In genomic region chr6:49036275-49037267, GRCm38 (mm10) we compare ENCODE assay signal across 8 mouse cellular contexts. TPM values are rescaled to one million over a fixed set of nuclear protein-coding genes. Genes with fewer than 3 reads are reported as not detected.
A peak's percentile ranks its signal among the peaks of the same experiment; 100 is the strongest.
DNase-seq lines count a peak whose midpoint lies in the region; ATAC-seq lines count a peak whose summit lies in the region.

Gene Gpnmb, plus strand, starts transcription at chr6:49036546.

- no peaks in the 10 kb centered on the region for H3K36me3 ChIP-seq in lung, embryonic 16.5 days (ENCODE audit: control insufficient read depth, insufficient read depth, low read length)

- DNase-seq in kidney, postnatal 4 days: peak; percentile 22 to 37
- no peak for DNase-seq in kidney, adult 8-10 months
- DNase-seq in ZHBTc4 (ENCODE audit: low read depth, low spot score): peak; percentile 42
- DNase-seq in layer of hippocampus, adult 18-20 months (ENCODE audit: low spot score in 2 of 2): no peak
- no peak for DNase-seq in adrenal gland, adult 8-10 months
- DNase-seq in kidney, adult 9 months: no peak

- H3K4me2 ChIP-seq in lung, embryonic 16.5 days (ENCODE audit: low read depth, low read length): peak within 1 kb of the TSS; percentile 35

- H3K4me1 ChIP-seq in lung, embryonic 16.5 days (replicated peaks; ENCODE audit: control insufficient read depth, insufficient read depth, low read length): peaks cover 2% of the 10 kb centered on the region; the same call in 1 of the 2 replicates

- H3K4me3 ChIP-seq in lung, embryonic 16.5 days (ENCODE audit: low read length): no peak within 1 kb of the TSS

- 0 out of 2 replicates have a peak within 1 kb of the TSS, but pooled peaks have one; percentile 18 for H3K9ac ChIP-seq in lung, embryonic 16.5 days (ENCODE audit: low read length)

- H3K27me3 ChIP-seq in lung, embryonic 16.5 days (ENCODE audit: control insufficient read depth, insufficient read depth, low read depth, low read length): no peaks in the 10 kb centered on the region

- peak; percentile 59 to 70 for ATAC-seq in hematopoietic stem cell, adult 5-6 weeks (replicated peaks in 1 of 2; ENCODE audit: insufficient read depth in 1 of 2, low FRiP score in 2 of 2, low TSS enrichment in 1 of 2, low read depth in 1 of 2, poor library complexity in 2 of 2, severe bottlenecking in 2 of 2)
- ATAC-seq in lung, embryonic 16.5 days (ENCODE audit: low read depth): 0 out of 2 replicates have a peak, but pooled peaks have one; percentile 10

- no peaks in the 10 kb centered on the region for H3K9me3 ChIP-seq in lung, embryonic 16.5 days (ENCODE audit: control insufficient read depth, low read length)

- WGBS in lung, embryonic 16.5 days: 36% methylated on average over 28 of the region's 28 CpGs

- H3K27ac ChIP-seq in lung, embryonic 16.5 days (ENCODE audit: low read length): no peak within 1 kb of the TSS

RNA-seq across cellular contexts. Expression of gene Gpnmb, which starts in this region (rescaled TPM):
- 0.81 TPM in 1 of 2 replicates, not detected in the other for total RNA-seq in hematopoietic stem cell, adult 5-6 weeks (2017)
- polyA plus RNA-seq in lung, embryonic 16.5 days (2015; fragmentation: Nextera tagmentation; extraction: Ambion mirVana): 0.63 and 0.93 TPM in 2 replicates
- 1 to 10 TPM; 4.7 to 7.1 TPM for total RNA-seq in layer of hippocampus, adult 18-20 months (2021)
- 10 to 100 TPM in 2 of 4 experiments, 1 to 10 TPM in 2; 2.0 to 60.7 (median 23.2) TPM for total RNA-seq in adrenal gland, adult 8-10 months (2022)

Comparison
In these comparisons a context has a peak if more than half of its experiments do, and no peak if none do; other contexts are left out.
1. DNase-seq: peak in kidney, postnatal 4 days (2 of 2) and ZHBTc4 (single experiment); none in kidney, adult 8-10 months (0 of 2), layer of hippocampus, adult 18-20 months (0 of 2), adrenal gland, adult 8-10 months (single experiment) and kidney, adult 9 months (single experiment).
2. Peak in ATAC-seq in hematopoietic stem cell, adult 5-6 weeks; RNA of the gene not detected or under 1 TPM.
3. Peak in ATAC-seq, H3K9ac ChIP-seq and H3K4me2 ChIP-seq in lung, embryonic 16.5 days; RNA of the gene not detected or under 1 TPM.